Mouse (Mus musculus) hindbrain, embryonic 16.5 days (tissue): Measurements from ENCODE around the gene Cipc. TPM values are rescaled to one million over a fixed set of nuclear protein-coding genes. Genes with fewer than 3 reads are reported as not detected.

Experiments used
- ATAC-seq: fragments of 200-750 bp; cut with Nextera tagmentation; 2 replicates; pipeline ENCODE4 v1.8.0; 2017; ENCODE audit warnings: moderate TSS enrichment, moderate library complexity
- H3K27ac ChIP-seq: fragments of 300-500 bp; sonication (generic); 2 replicates; pipeline ENCODE4 v1.5.1; 2014; ENCODE audit warnings: low read depth, mild to moderate bottlenecking, control low read depth, low read length, moderate library complexity
- H3K27me3 ChIP-seq: fragments of 300-500 bp; sonication (generic); replicated peaks from 2 replicates; pipeline ENCODE4 v1.6.1; 2014; ENCODE audit warnings: low read length; ENCODE audit not compliant: control insufficient read depth, insufficient read depth
- H3K36me3 ChIP-seq: fragments of 300-500 bp; sonication (generic); 2 replicates; pipeline ENCODE4 v1.6.1; 2014; ENCODE audit warnings: mild to moderate bottlenecking, low read length, moderate library complexity, mixed read lengths; ENCODE audit not compliant: control insufficient read depth, insufficient read depth
- H3K4me1 ChIP-seq: fragments of 300-500 bp; sonication (generic); 2 replicates; pipeline ENCODE4 v1.6.1; 2014; ENCODE audit warnings: low read depth, low read length; ENCODE audit not compliant: control insufficient read depth, insufficient read depth
- H3K4me2 ChIP-seq: fragments of 300-500 bp; sonication (generic); 2 replicates; pipeline ENCODE4 v1.6.1; 2014; ENCODE audit warnings: mild to moderate bottlenecking, low read length, control low read depth, moderate library complexity
- H3K4me3 ChIP-seq: fragments of 300-500 bp; sonication (generic); 2 replicates; pipeline ENCODE4 v1.5.1; 2014; ENCODE audit warnings: mild to moderate bottlenecking, low read length, control low read depth, moderate library complexity
- H3K9ac ChIP-seq: fragments of 300-500 bp; sonication (generic); 2 replicates; pipeline ENCODE4 v1.6.1; 2014; ENCODE audit warnings: low read depth, mild to moderate bottlenecking, control low read depth, low read length, moderate library complexity
- H3K9me3 ChIP-seq: fragments of 300-500 bp; sonication (generic); 2 replicates; pipeline ENCODE4 v1.6.1; 2014; ENCODE audit warnings: mild to moderate bottlenecking, low read length, moderate library complexity; ENCODE audit not compliant: control insufficient read depth
- whole genome bisulfite sequencing: fragments of 180-500 bp; shearing (Covaris S2); extraction: QIAGEN DNeasy Blood & Tissue Kit; methylation state at CpG from one replicate; pipeline ENCODE4 v1.1.7; 2014; 5-methylcytosine and 5-hydroxymethylcytosine counted together
- polyA plus RNA-seq: library from polyadenylated mRNA; unstranded; fragments of >200 nt; fragmentation: Nextera tagmentation; extraction: Ambion mirVana; gene quantifications from 2 replicates; pipeline ENCODE4 v1.2.1, GENCODE M21; 2015

The Cipc gene
- polyA plus RNA-seq, 1 experiment from 2014 or later, result 43.4 TPM

- Histone ChIP-seq H3K27ac (no peak overlapping the region), H3K4me1 (no peaks in the 10 kb centered on the region), H3K9ac (no peak overlapping the region), H3K9me3 (no peaks in the 10 kb centered on the region), H3K27me3 (no peaks in the 10 kb centered on the region), H3K4me3 (no peak overlapping the region), H3K36me3 (peaks cover 21% of the 10 kb centered on the region), H3K4me2 (no peak overlapping the region)
- ATAC-seq, result no peak
- WGBS, result 79% methylated on average over 4 of the region's 4 CpGs
Measured at GRCm38 (mm10) chr12:86965237-86965799, 18.5 kb downstream of the Cipc start.

- Histone ChIP-seq H3K27ac (no peak overlapping the region; the same call in 1 of the 2 replicates), H3K4me1 (peaks cover 8% of the 10 kb centered on the region), H3K36me3 (no peaks in the 10 kb centered on the region), H3K27me3 (no peaks in the 10 kb centered on the region), H3K4me3 (no peak overlapping the region), H3K9ac (no peak overlapping the region), H3K9me3 (no peaks in the 10 kb centered on the region), H3K4me2 (no peak overlapping the region)
- WGBS, result 68% methylated on average over 13 of the region's 13 CpGs
- no peak for ATAC-seq
Measured at GRCm38 (mm10) chr12:86968468-86969219, 21.8 kb downstream of the Cipc start.

- H3K36me3 ChIP-seq, result no peaks in the 10 kb centered on the region
- H3K4me1 ChIP-seq, result peaks cover 14% of the 10 kb centered on the region
- H3K27me3 ChIP-seq, result no peaks in the 10 kb centered on the region
- no peak for ATAC-seq
- no peak overlapping the region for H3K9ac ChIP-seq
- WGBS, result 56% methylated on average over 3 of the region's 3 CpGs
- no peak overlapping the region for H3K4me3 ChIP-seq
- H3K27ac ChIP-seq, result no peak overlapping the region
- no peak overlapping the region for H3K4me2 ChIP-seq
- no peaks in the 10 kb centered on the region for H3K9me3 ChIP-seq
Measured at GRCm38 (mm10) chr12:86969220-86969601, 22.4 kb downstream of the Cipc start.

GRCm38 (mm10) chr12:86971089-86971488 lies 24.2 kb downstream of the Cipc start:
- no peaks in the 10 kb centered on the region for H3K36me3 ChIP-seq
- H3K4me3 ChIP-seq, result no peak overlapping the region
- H3K4me1 ChIP-seq, result peaks cover 31% of the 10 kb centered on the region
- H3K4me2 ChIP-seq, result no peak overlapping the region
- H3K9ac ChIP-seq, result no peak overlapping the region
- no peak overlapping the region for H3K27ac ChIP-seq
- 95% methylated on average over 7 of the region's 7 CpGs for WGBS
- no peaks in the 10 kb centered on the region for H3K27me3 ChIP-seq
- ATAC-seq, result no peak
- H3K9me3 ChIP-seq, result no peaks in the 10 kb centered on the region

- H3K27me3 ChIP-seq, result no peaks in the 10 kb centered on the region
- no peak overlapping the region for H3K4me2 ChIP-seq
- peaks cover 40% of the 10 kb centered on the region for H3K4me1 ChIP-seq
- ATAC-seq, result peak; percentile 7; the same call in 1 of the 2 replicates
- no peaks in the 10 kb centered on the region for H3K36me3 ChIP-seq
- no peak overlapping the region for H3K9ac ChIP-seq
- H3K9me3 ChIP-seq, result no peaks in the 10 kb centered on the region
- H3K4me3 ChIP-seq, result no peak overlapping the region
- no peak overlapping the region for H3K27ac ChIP-seq
- WGBS, result 21% methylated on average over 7 of the region's 7 CpGs
Measured at GRCm38 (mm10) chr12:86973216-86973615, 26.4 kb downstream of the Cipc start.

- WGBS, result 36% methylated on average over 8 of the region's 8 CpGs
- Histone ChIP-seq H3K4me2 (no peak overlapping the region), H3K4me1 (peaks cover 41% of the 10 kb centered on the region)
Measured at GRCm38 (mm10) chr12:86973706-86974105, 26.9 kb downstream of the Cipc start.

GRCm38 (mm10) chr12:86974387-86975288 lies 27.8 kb downstream of the Cipc start:
- peaks cover 41% of the 10 kb centered on the region for H3K4me1 ChIP-seq

More at GRCm38 (mm10) chr12:86973706-86974105, 26.9 kb downstream of the Cipc start:
- Histone ChIP-seq H3K27me3 (0 out of 2 replicates have a peak, but pooled peaks cover under 1% of the 10 kb centered on the region), H3K4me3 (no peak overlapping the region), H3K9ac (no peak overlapping the region), H3K9me3 (no peaks in the 10 kb centered on the region), H3K27ac (no peak overlapping the region; the same call in 1 of the 2 replicates), H3K36me3 (no peaks in the 10 kb centered on the region)
- no peak for ATAC-seq

GRCm38 (mm10) chr12:86975761-86976160 lies 28.9 kb downstream of the Cipc start:
- 50% methylated on average over 10 of the region's 10 CpGs for WGBS
- H3K27ac ChIP-seq, result no peak overlapping the region
- no peaks in the 10 kb centered on the region for H3K36me3 ChIP-seq

More at GRCm38 (mm10) chr12:86974387-86975288, 27.8 kb downstream of the Cipc start:
- H3K27me3 ChIP-seq, result 0 out of 2 replicates have a peak, but pooled peaks cover 2% of the 10 kb centered on the region
- peak overlapping the region; percentile 31 for H3K4me3 ChIP-seq
- peak overlapping the region; percentile 68 for H3K4me2 ChIP-seq
- 5% methylated on average over 38 of the region's 40 CpGs for WGBS
- peak overlapping the region; percentile 77 for H3K27ac ChIP-seq
- no peaks in the 10 kb centered on the region for H3K36me3 ChIP-seq
- peak; percentile 76 for ATAC-seq
- H3K9ac ChIP-seq, result peak overlapping the region; percentile 62
- no peaks in the 10 kb centered on the region for H3K9me3 ChIP-seq

More at GRCm38 (mm10) chr12:86975761-86976160, 28.9 kb downstream of the Cipc start:
- no peak overlapping the region for H3K9ac ChIP-seq
- H3K4me2 ChIP-seq, result no peak overlapping the region
- no peak overlapping the region for H3K4me3 ChIP-seq
- peaks cover 41% of the 10 kb centered on the region for H3K4me1 ChIP-seq
- H3K9me3 ChIP-seq, result no peaks in the 10 kb centered on the region
- 0 out of 2 replicates have a peak, but pooled peaks cover 2% of the 10 kb centered on the region for H3K27me3 ChIP-seq
- no peak for ATAC-seq
